Mouse (Mus musculus) bone marrow macrophage, adult 2 months (primary cell): ENCODE measurements around the gene Zim1. TPM values are rescaled to one million over a fixed set of nuclear protein-coding genes. Genes with fewer than 3 reads are reported as not detected.
A peak's percentile ranks its signal among the peaks of the same experiment; 100 is the strongest.

Experiments
- H3K27ac ChIP-seq: 2 replicates; pipeline ENCODE4 v1.5.1; 2012; ENCODE audit warnings: low read depth, low read length; ENCODE audit not compliant: insufficient read depth
- H3K4me1 ChIP-seq: 2 replicates; pipeline ENCODE4 v1.6.1; 2012; ENCODE audit warnings: low read length; ENCODE audit not compliant: control insufficient read depth, insufficient read depth
- H3K4me3 ChIP-seq: 2 replicates; pipeline ENCODE4 v1.5.1; 2012; ENCODE audit warnings: mild to moderate bottlenecking, low read length, moderate library complexity; ENCODE audit not compliant: insufficient read depth
- CTCF ChIP-seq: IDR thresholded peaks from 2 replicates; pipeline ENCODE4 v1.5.1; 2012; ENCODE audit warnings: low read depth, mild to moderate bottlenecking, low read length, moderate library complexity
- POLR2A ChIP-seq: IDR thresholded peaks from 2 replicates; pipeline ENCODE4 v1.6.1; 2012; ENCODE audit warnings: mild to moderate bottlenecking, low read depth, low read length, borderline replicate concordance
- polyA plus RNA-seq: library from polyadenylated mRNA; stranded (reverse); fragments of >200 nt; gene quantifications from 2 replicates; pipeline ENCODE4 v1.2.4, GENCODE M21; 2012; ENCODE audit not compliant: missing spikeins, insufficient read depth, insufficient read length

Zim1 gene
- polyA plus RNA-seq: 0.11 TPM in 1 of 2 replicates, not detected in the other

GRCm38 (mm10) chr7:6696241-6697045, at the start of gene Zim1:
Gene Zim1, minus strand, starts transcription at chr7:6696450.
- H3K4me3 ChIP-seq: no peak within 1 kb of the TSS
- H3K4me1 ChIP-seq: no peaks in the 10 kb centered on the region
- no peak for TF ChIP-seq CTCF
- no peak for TF ChIP-seq POLR2A
- H3K27ac ChIP-seq: no peak within 1 kb of the TSS

- TF ChIP-seq POLR2A (no peak), CTCF (no peak)
- no peak overlapping the region for H3K4me3 ChIP-seq
Measured at GRCm38 (mm10) chr7:6744281-6744904, 48.1 kb upstream of the Zim1 start.

GRCm38 (mm10) chr7:6736060-6736459, 39.8 kb upstream of the Zim1 start:
- Histone ChIP-seq H3K4me1 (no peaks in the 10 kb centered on the region), H3K4me3 (no peak overlapping the region), H3K27ac (no peak overlapping the region)
- TF ChIP-seq CTCF (no peak), POLR2A (no peak)

More at GRCm38 (mm10) chr7:6744281-6744904, 48.1 kb upstream of the Zim1 start:
- Histone ChIP-seq H3K27ac (no peak overlapping the region), H3K4me1 (no peaks in the 10 kb centered on the region)

GRCm38 (mm10) chr7:6731930-6732329, 35.7 kb upstream of the Zim1 start:
- H3K4me3 ChIP-seq: no peak overlapping the region
- TF ChIP-seq POLR2A (no peak), CTCF (no peak)

GRCm38 (mm10) chr7:6731373-6731772, 35.1 kb upstream of the Zim1 start:
- Histone ChIP-seq H3K4me1 (no peaks in the 10 kb centered on the region), H3K27ac (no peak overlapping the region), H3K4me3 (no peak overlapping the region)
- no peak for TF ChIP-seq POLR2A
- no peak for TF ChIP-seq CTCF

More at GRCm38 (mm10) chr7:6731930-6732329, 35.7 kb upstream of the Zim1 start:
- Histone ChIP-seq H3K27ac (no peak overlapping the region), H3K4me1 (no peaks in the 10 kb centered on the region)

GRCm38 (mm10) chr7:6730801-6731200, 34.6 kb upstream of the Zim1 start:
- Histone ChIP-seq H3K27ac (no peak overlapping the region), H3K4me3 (no peak overlapping the region), H3K4me1 (no peaks in the 10 kb centered on the region)
- TF ChIP-seq POLR2A: no peak
- TF ChIP-seq CTCF: no peak

- no peak for TF ChIP-seq CTCF
- TF ChIP-seq POLR2A: no peak
- H3K27ac ChIP-seq: no peak within 1 kb of the TSS
- peak within 1 kb of the TSS; percentile 60 for H3K4me3 ChIP-seq
- H3K4me1 ChIP-seq: no peaks in the 10 kb centered on the region
Measured at GRCm38 (mm10) chr7:6730241-6730640, 34.0 kb upstream of the Zim1 start, which contains the start of the genes Peg3 and Usp29. Gene Peg3, minus strand, starts transcription at chr7:6730431. Gene Usp29, plus strand, starts transcription at chr7:6730578.

- no peaks in the 10 kb centered on the region for H3K4me1 ChIP-seq
- peak overlapping the region; percentile 60 for H3K4me3 ChIP-seq
- H3K27ac ChIP-seq: no peak overlapping the region
- TF ChIP-seq POLR2A (no peak), CTCF (no peak)
Measured at GRCm38 (mm10) chr7:6729061-6729817, 33.0 kb upstream of the Zim1 start.

- H3K4me1 ChIP-seq: no peaks in the 10 kb centered on the region
- no peak overlapping the region for H3K27ac ChIP-seq
- H3K4me3 ChIP-seq: no peak overlapping the region
- no peak for TF ChIP-seq POLR2A
- no peak for TF ChIP-seq CTCF
Measured at GRCm38 (mm10) chr7:6728263-6728931, 32.1 kb upstream of the Zim1 start.
